Mouse (Mus musculus) hindbrain, embryonic 16.5 days (tissue): ENCODE measurements around the gene Asl. TPM values are rescaled to one million over a fixed set of nuclear protein-coding genes. Genes with fewer than 3 reads are reported as not detected.

Experiments
- ATAC-seq: fragments of 200-750 bp; cut with Nextera tagmentation; 2 replicates; pipeline ENCODE4 v1.8.0; 2017; ENCODE audit warnings: moderate TSS enrichment, moderate library complexity
- H3K27ac ChIP-seq: fragments of 300-500 bp; sonication (generic); 2 replicates; pipeline ENCODE4 v1.5.1; 2014; ENCODE audit warnings: low read depth, mild to moderate bottlenecking, control low read depth, low read length, moderate library complexity
- H3K27me3 ChIP-seq: fragments of 300-500 bp; sonication (generic); replicated peaks from 2 replicates; pipeline ENCODE4 v1.6.1; 2014; ENCODE audit warnings: low read length; ENCODE audit not compliant: control insufficient read depth, insufficient read depth
- H3K36me3 ChIP-seq: fragments of 300-500 bp; sonication (generic); 2 replicates; pipeline ENCODE4 v1.6.1; 2014; ENCODE audit warnings: mild to moderate bottlenecking, low read length, moderate library complexity, mixed read lengths; ENCODE audit not compliant: control insufficient read depth, insufficient read depth
- H3K4me1 ChIP-seq: fragments of 300-500 bp; sonication (generic); 2 replicates; pipeline ENCODE4 v1.6.1; 2014; ENCODE audit warnings: low read depth, low read length; ENCODE audit not compliant: control insufficient read depth, insufficient read depth
- H3K4me2 ChIP-seq: fragments of 300-500 bp; sonication (generic); 2 replicates; pipeline ENCODE4 v1.6.1; 2014; ENCODE audit warnings: mild to moderate bottlenecking, low read length, control low read depth, moderate library complexity
- H3K4me3 ChIP-seq: fragments of 300-500 bp; sonication (generic); 2 replicates; pipeline ENCODE4 v1.5.1; 2014; ENCODE audit warnings: mild to moderate bottlenecking, low read length, control low read depth, moderate library complexity
- H3K9ac ChIP-seq: fragments of 300-500 bp; sonication (generic); 2 replicates; pipeline ENCODE4 v1.6.1; 2014; ENCODE audit warnings: low read depth, mild to moderate bottlenecking, control low read depth, low read length, moderate library complexity
- H3K9me3 ChIP-seq: fragments of 300-500 bp; sonication (generic); 2 replicates; pipeline ENCODE4 v1.6.1; 2014; ENCODE audit warnings: mild to moderate bottlenecking, low read length, moderate library complexity; ENCODE audit not compliant: control insufficient read depth
- WGBS: fragments of 180-500 bp; shearing (Covaris S2); extraction: QIAGEN DNeasy Blood & Tissue Kit; methylation state at CpG from one replicate; pipeline ENCODE4 v1.1.7; 2014; 5-methylcytosine and 5-hydroxymethylcytosine counted together
- polyA plus RNA-seq: library from polyadenylated mRNA; unstranded; fragments of >200 nt; fragmentation: Nextera tagmentation; extraction: Ambion mirVana; gene quantifications from 2 replicates; pipeline ENCODE4 v1.2.1, GENCODE M21; 2015

Gene Asl
- polyA plus RNA-seq, 1 experiment from 2014 or later = 49.5 TPM

GRCm38 (mm10) chr5:130001356-130001987 lies 27.6 kb downstream of the Asl start:
- H3K4me2 ChIP-seq = peak overlapping the region; percentile 94
- 70% methylated on average over 5 of the region's 5 CpGs for WGBS
- H3K9ac ChIP-seq = peak overlapping the region; percentile 86; the same call in 1 of the 2 replicates
- no peaks in the 10 kb centered on the region for H3K27me3 ChIP-seq
- no peaks in the 10 kb centered on the region for H3K9me3 ChIP-seq
- no peaks in the 10 kb centered on the region for H3K36me3 ChIP-seq
- H3K4me3 ChIP-seq = peak overlapping the region; percentile 82; the same call in 1 of the 2 replicates
- H3K4me1 ChIP-seq = peaks cover 12% of the 10 kb centered on the region
- H3K27ac ChIP-seq = no peak overlapping the region
- ATAC-seq = no peak

DNA sequence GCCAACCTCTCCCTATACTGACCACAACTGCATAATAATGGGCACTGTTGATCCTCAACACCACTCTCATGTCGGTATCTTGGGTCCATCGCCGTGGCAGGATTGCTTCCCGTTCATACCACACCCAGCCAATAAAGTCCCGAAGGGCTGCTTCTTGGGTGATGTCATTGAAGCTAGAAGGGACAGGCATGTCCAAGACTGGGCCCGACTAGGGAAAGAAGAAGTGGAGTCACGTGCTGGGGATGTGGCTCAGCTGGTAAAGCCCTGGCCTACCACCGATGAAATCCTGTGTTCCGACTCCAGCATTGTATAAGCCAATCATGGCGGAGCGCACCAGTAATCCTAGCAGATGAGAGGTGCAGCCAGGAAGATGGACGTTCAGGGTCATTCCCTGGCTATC lies 28.3 kb downstream of the Asl start:
- ATAC-seq = no peak
- peaks cover 12% of the 10 kb centered on the region for H3K4me1 ChIP-seq
- no peak overlapping the region for H3K9ac ChIP-seq
- no peak overlapping the region for H3K4me3 ChIP-seq
- no peak overlapping the region for H3K27ac ChIP-seq
- H3K9me3 ChIP-seq = no peaks in the 10 kb centered on the region
- WGBS = 90% methylated on average over 12 of the region's 12 CpGs
- H3K27me3 ChIP-seq = no peaks in the 10 kb centered on the region
- no peaks in the 10 kb centered on the region for H3K36me3 ChIP-seq
- no peak overlapping the region for H3K4me2 ChIP-seq

DNA sequence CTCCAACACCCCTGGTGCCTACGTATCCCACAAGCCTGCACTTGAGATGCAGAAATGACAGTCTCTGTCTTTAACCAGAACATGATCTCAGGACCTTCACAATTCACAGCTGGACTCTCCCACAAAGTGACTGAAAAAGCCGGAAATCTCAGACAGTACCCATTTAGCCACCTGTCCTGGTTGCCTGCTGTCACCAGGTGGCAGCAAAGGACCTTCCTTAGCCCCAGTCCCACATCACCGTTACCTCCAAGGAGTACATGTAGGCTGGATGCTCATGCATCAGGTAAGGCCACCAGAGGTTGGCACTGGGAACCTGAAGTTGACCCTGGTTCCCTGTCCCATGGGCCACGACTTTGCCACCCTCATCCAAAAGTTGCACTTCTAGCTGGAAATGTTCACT lies 29.9 kb downstream of the Asl start:
- Histone ChIP-seq H3K9me3 (no peaks in the 10 kb centered on the region), H3K9ac (no peak overlapping the region), H3K4me3 (no peak overlapping the region), H3K27ac (no peak overlapping the region), H3K4me2 (no peak overlapping the region), H3K36me3 (no peaks in the 10 kb centered on the region), H3K27me3 (no peaks in the 10 kb centered on the region), H3K4me1 (peaks cover 12% of the 10 kb centered on the region)
- 35% methylated on average over 4 of the region's 4 CpGs for WGBS
- ATAC-seq = no peak

DNA sequence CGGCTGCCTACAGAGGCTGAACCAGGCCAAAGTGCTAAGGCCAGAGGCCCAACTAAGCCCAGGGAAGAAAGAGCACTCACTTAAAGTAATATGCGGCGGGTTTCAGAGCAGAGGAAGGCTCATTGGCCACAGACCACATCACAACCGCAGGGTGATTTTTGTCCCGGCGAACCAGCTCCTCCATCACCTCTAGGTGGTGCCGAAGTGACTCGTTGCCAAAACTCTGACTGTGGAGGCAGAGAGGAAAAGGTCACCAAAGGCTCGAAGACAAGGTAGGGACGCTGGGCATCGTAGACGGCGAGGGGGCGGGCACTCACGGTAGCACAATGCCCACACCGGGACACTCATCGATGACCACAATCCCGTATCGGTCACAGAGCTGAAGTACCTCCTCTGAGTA lies 31.3 kb downstream of the Asl start:
- Histone ChIP-seq H3K9me3 (no peaks in the 10 kb centered on the region), H3K36me3 (no peaks in the 10 kb centered on the region), H3K4me3 (no peak overlapping the region), H3K27me3 (no peaks in the 10 kb centered on the region), H3K27ac (no peak overlapping the region), H3K4me2 (no peak overlapping the region), H3K9ac (no peak overlapping the region), H3K4me1 (peaks cover 8% of the 10 kb centered on the region)
- no peak for ATAC-seq
- 72% methylated on average over 19 of the region's 19 CpGs for WGBS

- Histone ChIP-seq H3K4me2 (no peak overlapping the region), H3K27ac (no peak overlapping the region), H3K4me3 (no peak overlapping the region), H3K36me3 (no peaks in the 10 kb centered on the region), H3K9me3 (no peaks in the 10 kb centered on the region), H3K9ac (no peak overlapping the region), H3K4me1 (no peaks in the 10 kb centered on the region), H3K27me3 (no peaks in the 10 kb centered on the region)
- 89% methylated on average over 7 of the region's 7 CpGs for WGBS
- ATAC-seq = no peak
Measured at GRCm38 (mm10) chr5:129994989-129995388, 34.1 kb downstream of the Asl start.

- Histone ChIP-seq H3K4me3 (no peak overlapping the region), H3K9me3 (no peaks in the 10 kb centered on the region), H3K36me3 (no peaks in the 10 kb centered on the region), H3K4me2 (no peak overlapping the region), H3K27ac (no peak overlapping the region), H3K27me3 (no peaks in the 10 kb centered on the region), H3K4me1 (no peaks in the 10 kb centered on the region), H3K9ac (no peak overlapping the region)
- 89% methylated on average over 14 of the region's 14 CpGs for WGBS
- no peak for ATAC-seq
Measured at GRCm38 (mm10) chr5:129993374-129993773, 35.7 kb downstream of the Asl start.

DNA sequence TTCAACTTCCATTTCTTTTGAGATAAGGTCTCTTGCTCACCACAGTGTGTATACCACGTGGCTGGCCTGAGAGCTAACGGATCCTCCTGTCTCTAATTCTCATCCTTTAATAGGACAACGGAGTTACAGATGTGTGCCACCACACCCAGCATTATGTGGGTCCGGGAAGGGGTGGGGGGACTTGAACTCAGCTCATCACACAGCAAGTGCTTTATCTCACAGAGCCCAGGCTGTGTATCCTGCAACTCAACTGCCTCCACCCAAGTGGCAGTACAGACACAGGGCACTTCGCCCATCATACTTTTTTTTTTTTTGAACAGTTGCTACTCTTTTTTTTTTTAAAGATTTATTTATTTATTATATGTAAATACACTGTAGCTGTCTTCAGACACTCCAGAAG lies 37.1 kb downstream of the Asl start:
- Histone ChIP-seq H3K36me3 (0 out of 2 replicates have a peak, but pooled peaks cover 2% of the 10 kb centered on the region), H3K4me1 (no peaks in the 10 kb centered on the region), H3K27ac (no peak overlapping the region), H3K9me3 (no peaks in the 10 kb centered on the region), H3K4me2 (no peak overlapping the region), H3K9ac (no peak overlapping the region), H3K4me3 (no peak overlapping the region), H3K27me3 (no peaks in the 10 kb centered on the region)
- 96% methylated on average over 5 of the region's 5 CpGs for WGBS
- ATAC-seq = no peak

- H3K9me3 ChIP-seq = no peaks in the 10 kb centered on the region
- no peaks in the 10 kb centered on the region for H3K27me3 ChIP-seq
- 76% methylated on average over 13 of the region's 13 CpGs for WGBS
- no peak overlapping the region for H3K9ac ChIP-seq
- no peak overlapping the region for H3K4me3 ChIP-seq
- H3K27ac ChIP-seq = no peak overlapping the region
- no peak for ATAC-seq
- H3K4me2 ChIP-seq = no peak overlapping the region
- H3K4me1 ChIP-seq = no peaks in the 10 kb centered on the region
- 0 out of 2 replicates have a peak, but pooled peaks cover 2% of the 10 kb centered on the region for H3K36me3 ChIP-seq
Measured at GRCm38 (mm10) chr5:129989376-129989775, 39.7 kb downstream of the Asl start.

- no peak overlapping the region for H3K27ac ChIP-seq
- no peak overlapping the region for H3K9ac ChIP-seq
- H3K36me3 ChIP-seq = 0 out of 2 replicates have a peak, but pooled peaks cover 3% of the 10 kb centered on the region
- no peak overlapping the region for H3K4me2 ChIP-seq
- WGBS = 82% methylated on average over 3 of the region's 3 CpGs
- no peak overlapping the region for H3K4me3 ChIP-seq
- H3K9me3 ChIP-seq = no peaks in the 10 kb centered on the region
- no peaks in the 10 kb centered on the region for H3K27me3 ChIP-seq
- ATAC-seq = no peak
- H3K4me1 ChIP-seq = no peaks in the 10 kb centered on the region
Measured at GRCm38 (mm10) chr5:129980216-129980615, 48.8 kb downstream of the Asl start.
